Mouse (Mus musculus): ENCODE data around the gene Gm20498. TPM values are rescaled to one million over a fixed set of nuclear protein-coding genes. Genes with fewer than 3 reads are reported as not detected.

Gene Gm20498
- polyA plus RNA-seq (2017; shearing (Covaris generic)), result 14.9 TPM

DNA sequence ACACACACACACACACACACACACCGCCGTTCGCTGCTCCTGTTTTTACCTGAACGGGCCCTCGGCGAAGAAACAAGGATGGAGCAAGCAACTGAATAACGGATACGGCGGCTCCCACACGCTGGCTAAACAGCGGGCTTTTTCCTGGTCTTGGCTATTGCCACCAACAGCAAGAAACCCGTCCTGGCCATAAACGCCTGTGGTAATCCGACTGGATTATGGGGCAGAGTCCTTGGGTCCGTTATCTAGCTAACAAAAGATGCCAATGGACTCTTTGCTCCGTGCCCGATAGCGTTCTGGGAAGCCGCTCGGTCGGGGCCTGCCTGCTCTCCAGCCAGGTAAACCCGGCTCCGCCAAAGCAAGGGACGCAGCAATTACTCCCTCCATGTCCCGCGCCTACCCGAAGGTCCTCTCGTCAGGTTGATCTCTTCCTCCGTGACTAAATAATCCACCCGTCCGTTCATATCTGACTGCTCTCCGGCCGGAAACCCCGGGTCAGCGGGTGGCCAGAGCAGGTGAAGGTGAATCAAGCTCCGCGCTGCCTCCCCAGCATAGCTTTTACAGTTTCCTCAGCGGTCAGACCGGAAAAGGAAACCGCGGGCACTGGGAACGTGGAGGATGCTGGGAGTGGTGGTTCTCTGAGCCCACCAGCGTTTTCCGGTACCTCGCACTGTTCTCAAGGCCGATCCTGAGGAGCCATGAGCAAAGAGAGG lies at the start of gene Gm20498, which contains the start of gene Synj2bp:
TSS of gene Gm20498 (minus strand) at position 590 of the 713 bp plus-strand sequence.
TSS of gene Synj2bp (minus strand) at position 596 of the 713 bp plus-strand sequence.

GRCm38 (mm10) chr12:81568374-81568773 lies 35.7 kb upstream of the Gm20498 start, which contains the start of gene Adam21:
TSS of gene Adam21 (minus strand) at chr12:81568474.

DNA sequence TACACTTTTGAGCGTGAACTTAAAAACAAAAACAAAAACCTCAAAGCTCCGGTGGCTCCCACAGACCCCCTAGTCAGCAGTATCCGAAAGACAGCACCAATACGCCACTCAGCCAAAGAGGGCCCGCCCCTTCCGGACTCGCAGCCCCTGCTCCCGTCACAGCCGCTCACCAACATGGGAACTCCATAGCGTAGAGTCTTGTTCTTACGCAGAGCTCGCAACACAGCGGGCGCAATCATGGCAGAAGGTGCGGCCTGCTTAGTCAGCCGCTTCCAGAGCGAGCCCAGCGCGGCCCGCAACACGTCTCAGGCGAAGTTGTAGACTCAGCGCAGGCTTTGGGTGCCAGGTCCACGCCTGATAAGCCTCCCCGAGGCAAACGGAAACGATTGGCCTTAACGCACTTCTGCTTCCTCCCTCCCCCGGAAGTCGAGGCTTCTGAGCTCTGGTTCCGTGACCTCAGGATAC lies 47.9 kb downstream of the Gm20498 start, which contains the start of gene Cox16:
TSS of gene Cox16 (minus strand) at position 401 of the 465 bp plus-strand sequence.

GRCm38 (mm10) chr12:81421846-81422245 lies 110.9 kb downstream of the Gm20498 start, which contains the start of gene Adam4:
TSS of gene Adam4 (minus strand) at chr12:81421946.

GRCm38 (mm10) chr12:81379364-81379763 lies 153.3 kb downstream of the Gm20498 start, which contains the start of gene Gm4787:
TSS of gene Gm4787 (minus strand) at chr12:81379464.

DNA sequence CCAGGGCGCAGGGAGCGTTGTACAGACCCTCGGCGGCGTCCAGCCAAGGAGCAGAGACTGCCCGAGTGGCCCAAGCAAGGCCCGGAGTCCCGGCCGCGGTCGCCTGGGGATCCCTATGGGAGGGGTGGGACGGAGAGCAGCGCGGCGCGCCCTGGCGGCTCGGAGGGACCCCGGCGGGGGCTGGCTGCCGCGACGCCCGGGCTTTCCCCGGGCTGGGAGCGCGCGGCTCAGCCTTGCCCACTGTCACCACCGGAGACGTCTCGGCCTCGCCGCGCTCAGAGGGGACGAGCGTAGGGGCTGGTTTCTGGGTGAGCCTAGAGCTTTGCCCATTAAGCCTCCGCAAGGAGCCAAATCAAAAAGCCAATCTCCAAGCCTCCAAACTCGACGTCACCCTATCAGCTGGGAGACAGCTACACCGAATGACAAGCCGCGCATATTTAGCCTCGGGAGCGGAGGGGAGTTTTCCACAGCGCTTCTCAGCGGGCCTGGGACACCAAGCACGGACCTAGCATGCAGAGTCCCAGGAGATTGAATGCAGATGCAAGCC lies 199.8 kb downstream of the Gm20498 start, which contains the start of gene Slc8a3:
TSS of gene Slc8a3 (minus strand) at position 306 of the 547 bp plus-strand sequence.

Other genes starting within 250 kb of the Gm20498 start
- gene Slc8a3, start 199.7 kb downstream of the Gm20498 start, polyA plus RNA-seq (2017; shearing (Covaris generic)), result not detected
- 0.89 TPM for gene Gm4787, start 153.4 kb downstream of the Gm20498 start, polyA plus RNA-seq (2017; shearing (Covaris generic))
- gene Adam4, start 111.0 kb downstream of the Gm20498 start, polyA plus RNA-seq (2017; shearing (Covaris generic)), result 0.95 TPM
- 157 TPM for gene Cox16, start 47.8 kb downstream of the Gm20498 start, polyA plus RNA-seq (2017; shearing (Covaris generic))
- 61.7 TPM for gene Synj2bp, start within 50 bp of the Gm20498 start, polyA plus RNA-seq (2017; shearing (Covaris generic))
- not detected for gene Adam21, start 35.6 kb upstream of the Gm20498 start, polyA plus RNA-seq (2017; shearing (Covaris generic))
- gene Med6, start 62.1 kb upstream of the Gm20498 start, polyA plus RNA-seq (2017; shearing (Covaris generic)), result 30.5 TPM
- gene Ttc9, start 98.3 kb upstream of the Gm20498 start, polyA plus RNA-seq (2017; shearing (Covaris generic)), result not detected
- gene Map3k9, start 248.3 kb upstream of the Gm20498 start, polyA plus RNA-seq (2017; shearing (Covaris generic)), result 0.17 TPM

All from inflammation-experienced regulatory T-cells, adult 16 weeks (primary cell).